Mouse (Mus musculus) cerebellum, adult 9-11 months (tissue): ENCODE data around the gene Tas2r108.

Experiments used
- DNase-seq: peaks from one replicate; pipeline ENCODE4 v3.0.0; 2022

The Tas2r108 gene

DNA sequence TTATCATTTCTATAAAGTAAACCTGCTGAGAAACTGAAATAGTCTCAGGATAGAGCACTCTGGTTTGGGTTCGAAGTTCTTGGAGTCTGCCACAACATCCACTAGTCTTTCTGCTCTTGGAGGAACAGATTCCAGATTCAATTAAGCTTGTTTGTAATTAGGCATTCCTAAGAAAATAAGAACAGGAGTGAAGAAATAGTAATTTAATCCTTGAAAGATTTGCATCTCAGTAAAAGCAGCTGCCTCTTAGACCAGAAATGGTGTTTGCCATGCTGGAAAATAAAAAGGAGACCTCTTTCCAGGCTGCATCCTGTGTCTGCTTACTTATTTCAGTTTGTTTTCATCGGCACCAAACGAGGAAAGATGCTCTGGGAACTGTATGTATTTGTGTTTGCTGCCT lies at the start of gene Tas2r108:
Gene Tas2r108, plus strand, starts transcription at position 301 of the 400 bp plus-strand sequence.
- no peak for DNase-seq

DNA sequence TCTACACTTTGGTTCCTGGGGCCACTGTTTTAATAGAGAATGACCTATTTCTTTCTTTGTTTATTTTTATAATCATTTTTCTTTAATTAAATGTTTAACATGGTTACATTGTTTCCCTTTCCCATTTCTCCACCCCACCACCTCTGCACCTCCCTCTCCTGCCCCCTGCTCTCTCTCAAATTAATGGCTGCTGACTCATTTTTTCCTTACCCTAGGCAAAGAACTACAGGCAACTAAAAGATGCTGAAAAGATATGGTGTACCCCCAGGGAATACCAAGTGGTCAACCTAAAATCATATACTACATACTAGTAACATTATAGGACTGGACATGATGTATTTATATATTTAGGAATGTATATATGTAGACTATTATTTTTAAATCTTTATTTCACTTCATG lies 44.7 kb upstream of the Tas2r108 start:
- no peak for DNase-seq

- DNase-seq = no peak
Observed at GRCm38 (mm10) chr6:40454436-40455041, 38.8 kb upstream of the Tas2r108 start.

GRCm38 (mm10) chr6:40465710-40466109 lies 27.6 kb upstream of the Tas2r108 start:
- DNase-seq = no peak

DNA sequence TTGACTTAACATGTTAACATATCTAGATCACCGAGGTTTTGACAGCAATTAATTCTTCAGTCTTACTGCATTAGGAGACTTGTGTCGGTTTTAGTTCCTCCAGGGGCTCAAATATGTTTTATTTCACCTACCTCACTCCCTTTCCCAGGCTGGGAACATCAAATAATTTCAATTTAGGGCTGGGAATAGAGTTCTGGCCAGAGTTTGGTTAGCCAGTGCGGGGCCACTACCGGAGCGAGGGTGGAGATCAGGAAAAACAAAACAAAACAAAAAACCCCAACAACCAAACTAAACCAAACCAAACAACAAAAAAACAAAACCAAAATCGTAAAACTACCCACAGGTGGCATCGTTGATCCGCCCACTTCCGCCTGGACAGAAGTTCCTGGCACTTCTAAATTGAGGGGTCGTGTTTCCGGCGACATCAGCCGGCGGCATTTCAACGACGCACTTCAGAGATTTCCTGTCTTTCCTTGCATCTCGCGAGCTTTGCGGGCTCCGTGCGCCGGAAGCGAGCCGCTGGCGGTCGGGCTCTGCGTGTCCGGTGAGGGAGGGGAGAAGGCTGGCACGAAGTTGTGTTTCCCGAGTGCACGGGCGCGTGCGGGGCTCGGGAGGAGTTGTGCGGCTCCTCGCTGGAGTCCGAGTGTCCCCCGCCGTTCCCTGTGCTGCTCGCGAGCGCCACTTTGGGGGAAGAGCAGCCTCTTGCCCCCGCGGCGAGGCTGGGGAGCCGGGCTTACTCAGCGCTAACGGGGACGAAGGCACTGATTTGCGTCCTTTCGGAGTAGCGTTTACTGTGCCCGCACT lies 22.2 kb upstream of the Tas2r108 start, which contains the start of gene Ssbp1:
Gene Ssbp1, plus strand, starts transcription at position 437 of the 804 bp plus-strand sequence.
- DNase-seq = peak; percentile 91

- DNase-seq = no peak
Observed at GRCm38 (mm10) chr6:40471720-40472010, 21.7 kb upstream of the Tas2r108 start.

DNA sequence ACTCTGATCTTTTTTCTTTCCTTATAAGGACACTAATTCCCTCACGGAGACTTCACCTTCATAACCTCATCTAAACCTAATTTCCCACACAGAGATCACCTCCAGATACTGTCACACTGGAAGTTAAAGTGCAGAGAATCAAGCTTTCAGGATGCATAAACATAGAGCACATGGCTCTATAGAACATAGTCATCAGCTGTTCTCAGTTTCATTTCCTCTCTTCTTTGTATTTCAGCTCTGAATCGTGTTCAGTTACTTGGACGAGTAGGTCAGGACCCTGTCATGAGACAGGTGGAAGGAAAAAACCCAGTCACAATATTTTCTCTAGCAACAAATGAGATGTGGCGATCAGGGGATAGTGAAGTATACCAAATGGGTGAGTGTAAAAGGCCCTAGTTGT lies 17.2 kb upstream of the Tas2r108 start:
- no peak for DNase-seq

DNA sequence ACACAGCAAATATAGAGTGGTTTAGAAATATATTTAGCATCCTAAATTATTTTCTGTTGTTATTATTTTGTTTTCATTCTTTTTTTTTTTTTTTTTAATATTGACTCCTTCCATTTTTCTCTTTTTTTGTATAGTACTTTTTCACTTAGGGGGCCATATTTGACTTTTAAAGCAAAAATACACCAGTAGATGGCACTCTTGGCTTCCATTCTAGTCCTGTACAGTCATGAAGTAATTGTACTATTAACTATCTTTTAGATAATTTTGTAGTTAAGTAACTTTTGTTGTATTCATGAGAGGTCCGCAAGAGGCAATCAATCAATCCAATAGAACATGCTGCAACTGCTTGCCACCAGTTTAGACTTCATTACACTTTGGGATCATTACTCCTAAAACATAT lies 13.6 kb upstream of the Tas2r108 start:
- no peak for DNase-seq

- DNase-seq = no peak
Observed at GRCm38 (mm10) chr6:40482318-40482717, 11.0 kb upstream of the Tas2r108 start.

- no peak for DNase-seq
Observed at GRCm38 (mm10) chr6:40490933-40491332, 2.4 kb upstream of the Tas2r108 start, which contains the start of gene Tas2r137. Gene Tas2r137, plus strand, starts transcription at chr6:40491233.

DNA sequence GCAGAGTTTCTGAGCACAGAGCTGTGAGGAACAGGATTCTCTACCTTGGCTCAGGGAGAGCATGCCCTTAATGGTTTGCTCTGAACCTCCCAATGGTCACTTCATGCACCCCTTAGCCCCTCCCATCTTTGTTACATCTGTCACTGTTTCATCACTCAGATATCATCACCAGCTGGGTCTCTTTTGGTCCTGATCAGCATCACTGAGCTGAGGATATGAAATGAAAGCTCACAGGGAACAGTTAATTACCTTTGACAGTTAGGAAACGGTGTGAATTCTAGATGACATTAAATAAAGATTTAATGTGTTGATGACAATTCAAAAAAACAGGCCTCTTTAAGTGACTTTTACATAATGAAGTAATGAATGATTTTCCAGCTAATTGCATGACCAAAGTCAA lies 26.1 kb downstream of the Tas2r108 start, which contains the start of gene Prss37:
Gene Prss37, minus strand, starts transcription at position 101 of the 400 bp plus-strand sequence.
- no peak for DNase-seq
